Comparison of ENCODE assay signal across 28 mouse cellular contexts in the genomic region with DNA sequence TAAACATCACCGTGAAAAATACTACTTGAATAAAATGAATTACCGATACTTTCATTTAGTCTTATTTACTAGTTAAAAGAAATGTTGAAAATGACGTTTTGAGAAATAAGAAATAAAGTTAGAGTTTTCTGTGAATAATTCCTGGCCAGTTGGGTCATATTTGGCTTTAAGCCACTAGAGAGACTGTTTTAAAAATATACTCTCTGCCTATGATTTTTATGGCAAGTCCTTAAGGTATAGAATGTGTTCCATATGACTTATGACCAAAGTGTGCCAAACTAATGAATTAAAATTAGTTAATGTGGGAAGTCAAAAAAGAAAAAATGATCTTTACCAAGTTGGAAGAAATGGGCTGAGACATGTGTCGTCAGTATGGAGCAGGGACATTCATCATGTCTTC.
DNase-seq lines count a peak whose midpoint lies in the region; ATAC-seq and TF ChIP-seq lines count a peak whose summit lies in the region.
"Had no signal": no experiment of that assay in that cellular context is flagged by ENCODE, and none has a peak within 500 bp of the region (broad histone marks: within the 10 kb centered on the region; RNA-seq: fewer than 3 reads in every experiment).

No protein-coding gene starts in this region.

- H3K27ac ChIP-seq in embryonic facial prominence, embryonic 14.5 days (replicated peaks; ENCODE audit: low read depth, low read length), result no peak overlapping the region
- H3K27ac ChIP-seq in embryonic facial prominence, embryonic 10.5 days (replicated peaks), result no peak overlapping the region
- no peak overlapping the region for H3K27ac ChIP-seq in limb, embryonic 14.5 days (replicated peaks; ENCODE audit: low read depth, low read length)
- H3K27ac ChIP-seq: embryonic facial prominence, embryonic 12.5 days; forebrain, embryonic 12.5 days; forebrain, embryonic 15.5 days; heart, embryonic 15.5 days; hindbrain, embryonic 10.5 days; hindbrain, embryonic 13.5 days; intestine, embryonic 15.5 days had no signal

- no peak for TF ChIP-seq POLR2A in limb, embryonic 14.5 days (IDR thresholded peaks at IDR 0.05; ENCODE audit: borderline replicate concordance, extremely low read depth, insufficient read depth, insufficient read length)

- no peak overlapping the region for H3K4me3 ChIP-seq in embryonic facial prominence, embryonic 14.5 days (ENCODE audit: low read depth, low read length)
- H3K4me3 ChIP-seq in embryonic facial prominence, embryonic 10.5 days, result no peak overlapping the region
- H3K4me3 ChIP-seq in limb, embryonic 14.5 days (replicated peaks; ENCODE audit: low read length), result no peak overlapping the region
- H3K4me3 ChIP-seq: embryonic facial prominence, embryonic 12.5 days; erythroblast, embryonic 14.5 days; forebrain, embryonic 12.5 days; forebrain, embryonic 15.5 days; heart, embryonic 12.5 days; heart, embryonic 15.5 days; hindbrain, embryonic 10.5 days; hindbrain, embryonic 13.5 days; intestine, embryonic 15.5 days had no signal

- DNase-seq in embryonic facial prominence, embryonic 14.5 days (ENCODE audit: low spot score), result peak; percentile 18
- DNase-seq in embryonic facial prominence, embryonic 10.5 days (ENCODE audit: low spot score), result no peak
- DNase-seq in 3T3-L1 (ENCODE audit: low read depth, low spot score), result peak; percentile 59
- peak; percentile 49 for DNase-seq in adipocyte (ENCODE audit: low spot score)
- DNase-seq in limb, embryonic 14.5 days (ENCODE audit: low spot score), result peak; percentile 63
- DNase-seq in urinary bladder, postnatal 10 days (ENCODE audit: low spot score), result no peak
- DNase-seq in right cerebral cortex, postnatal 14 days, result no peak
- DNase-seq: adrenal gland, postnatal 14 days; cerebellum, adult 11 months; cerebellum, adult 2 months; cerebellum, adult 9-11 months; cerebellum, postnatal 25 days; gastrocnemius, postnatal 14 days; heart, adult 18-20 months; heart, postnatal 10 days; heart, postnatal 36 days; kidney, adult 11 months had no signal

- 48% methylated on average over 4 of the region's 4 CpGs for WGBS in embryonic facial prominence, embryonic 14.5 days
- 73% methylated on average over 4 of the region's 4 CpGs for WGBS in embryonic facial prominence, embryonic 10.5 days
- WGBS in limb, embryonic 14.5 days, result 36% methylated on average over 4 of the region's 4 CpGs

- H3K4me2 ChIP-seq in embryonic facial prominence, embryonic 14.5 days (ENCODE audit: low read depth, low read length), result no peak overlapping the region
- H3K4me2 ChIP-seq in limb, embryonic 14.5 days (replicated peaks; ENCODE audit: low read depth, low read length, severe bottlenecking), result no peak overlapping the region
- H3K4me2 ChIP-seq: embryonic facial prominence, embryonic 12.5 days; forebrain, embryonic 12.5 days; forebrain, embryonic 15.5 days; heart, embryonic 12.5 days; heart, embryonic 15.5 days; hindbrain, embryonic 13.5 days; intestine, embryonic 15.5 days had no signal

- no peaks in the 10 kb centered on the region for H3K27me3 ChIP-seq in embryonic facial prominence, embryonic 14.5 days (replicated peaks; ENCODE audit: control insufficient read depth, insufficient read depth, low read length)
- H3K27me3 ChIP-seq in embryonic facial prominence, embryonic 10.5 days (replicated peaks; ENCODE audit: low read depth, poor library complexity, severe bottlenecking), result no peaks in the 10 kb centered on the region
- no peaks in the 10 kb centered on the region for H3K27me3 ChIP-seq in limb, embryonic 14.5 days (ENCODE audit: control insufficient read depth, insufficient read depth, low read length)
- H3K27me3 ChIP-seq: embryonic facial prominence, embryonic 12.5 days; forebrain, embryonic 12.5 days; forebrain, embryonic 15.5 days; heart, embryonic 12.5 days; heart, embryonic 15.5 days; hindbrain, embryonic 13.5 days; intestine, embryonic 15.5 days had no signal

- H3K36me3 ChIP-seq in embryonic facial prominence, embryonic 14.5 days (ENCODE audit: control insufficient read depth, insufficient read depth, low read length), result no peaks in the 10 kb centered on the region
- no peaks in the 10 kb centered on the region for H3K36me3 ChIP-seq in embryonic facial prominence, embryonic 10.5 days (replicated peaks)
- H3K36me3 ChIP-seq in limb, embryonic 14.5 days (ENCODE audit: control insufficient read depth, insufficient read depth, low read length), result no peaks in the 10 kb centered on the region
- H3K36me3 ChIP-seq: embryonic facial prominence, embryonic 12.5 days; forebrain, embryonic 12.5 days; forebrain, embryonic 15.5 days; heart, embryonic 12.5 days; heart, embryonic 15.5 days; hindbrain, embryonic 10.5 days; hindbrain, embryonic 13.5 days; intestine, embryonic 15.5 days had no signal

- no peaks in the 10 kb centered on the region for H3K9me3 ChIP-seq in embryonic facial prominence, embryonic 14.5 days (ENCODE audit: control insufficient read depth, low read length)
- H3K9me3 ChIP-seq in embryonic facial prominence, embryonic 10.5 days, result no peaks in the 10 kb centered on the region
- H3K9me3 ChIP-seq in limb, embryonic 14.5 days (ENCODE audit: control insufficient read depth, low read length), result no peaks in the 10 kb centered on the region
- H3K9me3 ChIP-seq: forebrain, embryonic 12.5 days; forebrain, embryonic 15.5 days; heart, embryonic 12.5 days; heart, embryonic 15.5 days; hindbrain, embryonic 10.5 days; hindbrain, embryonic 13.5 days; intestine, embryonic 15.5 days had no signal

- H3K4me1 ChIP-seq in embryonic facial prominence, embryonic 14.5 days (ENCODE audit: control insufficient read depth, insufficient read depth, low read length), result 0 out of 2 replicates have a peak, but pooled peaks cover 2% of the 10 kb centered on the region
- H3K4me1 ChIP-seq in embryonic facial prominence, embryonic 10.5 days, result no peaks in the 10 kb centered on the region
- peaks cover 9% of the 10 kb centered on the region; the same call in 1 of the 2 replicates for H3K4me1 ChIP-seq in limb, embryonic 14.5 days (ENCODE audit: control insufficient read depth, insufficient read depth, low read length)
- H3K4me1 ChIP-seq: embryonic facial prominence, embryonic 12.5 days; forebrain, embryonic 12.5 days; forebrain, embryonic 15.5 days; heart, embryonic 12.5 days; heart, embryonic 15.5 days; hindbrain, embryonic 10.5 days; hindbrain, embryonic 13.5 days; intestine, embryonic 15.5 days had no signal

- no peak for ATAC-seq in embryonic facial prominence, embryonic 14.5 days (ENCODE audit: low read depth)
- peak; percentile 62; the same call in 1 of the 2 replicates for ATAC-seq in limb, embryonic 14.5 days (ENCODE audit: low FRiP score, low read depth)
- ATAC-seq: activated CD4-positive, CD25-positive, alpha-beta regulatory T cell, adult 4 months; forebrain, embryonic 15.5 days; hindbrain, embryonic 16.5 days; intestine, embryonic 15.5 days had no signal

- no peak overlapping the region for H3K9ac ChIP-seq in embryonic facial prominence, embryonic 14.5 days (ENCODE audit: low read depth, low read length)
- no peak overlapping the region for H3K9ac ChIP-seq in limb, embryonic 14.5 days (ENCODE audit: low read depth, low read length, severe bottlenecking)
- H3K9ac ChIP-seq: embryonic facial prominence, embryonic 12.5 days; forebrain, embryonic 12.5 days; forebrain, embryonic 15.5 days; heart, embryonic 12.5 days; heart, embryonic 15.5 days; hindbrain, embryonic 13.5 days; intestine, embryonic 15.5 days had no signal

Comparison
In these comparisons a context has a peak if more than half of its experiments do, and no peak if none do; other contexts are left out.
1. DNase-seq: peak in embryonic facial prominence, embryonic 14.5 days (single experiment), 3T3-L1 (single experiment), adipocyte (single experiment) and limb, embryonic 14.5 days (single experiment); none in embryonic facial prominence, embryonic 10.5 days (single experiment), urinary bladder, postnatal 10 days (single experiment) and right cerebral cortex, postnatal 14 days (single experiment).